Mouse (Mus musculus) mesoderm, embryonic 11.5 days (tissue): ENCODE measurements around the gene Acads.
"Not testable (repeated sequence)": the region's sequence is repeated elsewhere in the genome, so short reads cannot be mapped to it uniquely, and the experiment has no call there.

Experiments used
- DNase-seq: peaks from one replicate; pipeline ENCODE4 v3.0.0-alpha.2; 2012; ENCODE audit warnings: low read depth, low spot score

Acads gene

DNA sequence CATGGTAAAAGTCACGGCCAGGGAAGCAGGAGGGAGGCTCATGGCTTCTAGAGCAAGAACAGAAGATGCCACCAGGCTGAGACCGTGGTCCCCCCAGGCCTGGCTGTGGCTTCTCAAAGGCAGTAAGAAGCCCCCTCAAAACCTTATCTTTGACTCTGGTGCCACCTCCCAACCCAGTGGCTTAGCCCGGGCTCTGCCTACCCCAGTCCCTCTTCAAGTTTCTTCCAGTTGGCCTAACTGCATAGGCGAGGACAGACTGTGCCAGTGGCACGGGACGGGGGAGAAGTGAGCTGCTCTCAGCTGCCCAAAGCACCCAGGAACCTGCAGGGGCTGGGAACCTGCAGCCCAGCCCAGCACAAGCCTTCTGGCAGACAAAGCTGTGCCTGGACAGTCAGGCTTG is 5.5 kb upstream of the Acads start:
- no peak for DNase-seq

DNA sequence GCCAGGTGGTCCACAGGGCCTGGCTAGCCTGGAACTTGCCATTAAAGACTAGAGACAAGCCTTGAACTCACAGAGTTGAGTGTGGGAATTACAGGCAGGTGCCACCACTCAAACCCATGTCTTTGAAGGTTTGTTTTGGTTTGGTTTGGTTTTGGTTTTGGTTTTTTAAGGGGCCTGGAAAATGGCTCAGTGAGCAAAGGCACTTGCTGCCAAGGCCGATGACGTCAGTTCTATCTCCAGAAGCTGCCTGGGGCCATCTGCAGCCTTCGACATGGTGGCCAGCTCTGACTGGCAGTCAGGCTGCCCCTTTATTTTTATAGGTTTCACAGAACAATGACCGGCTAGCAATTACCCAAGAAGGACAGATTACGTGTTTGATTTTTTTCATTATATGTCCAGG is 1.8 kb upstream of the Acads start:
- DNase-seq, result no peak

DNA sequence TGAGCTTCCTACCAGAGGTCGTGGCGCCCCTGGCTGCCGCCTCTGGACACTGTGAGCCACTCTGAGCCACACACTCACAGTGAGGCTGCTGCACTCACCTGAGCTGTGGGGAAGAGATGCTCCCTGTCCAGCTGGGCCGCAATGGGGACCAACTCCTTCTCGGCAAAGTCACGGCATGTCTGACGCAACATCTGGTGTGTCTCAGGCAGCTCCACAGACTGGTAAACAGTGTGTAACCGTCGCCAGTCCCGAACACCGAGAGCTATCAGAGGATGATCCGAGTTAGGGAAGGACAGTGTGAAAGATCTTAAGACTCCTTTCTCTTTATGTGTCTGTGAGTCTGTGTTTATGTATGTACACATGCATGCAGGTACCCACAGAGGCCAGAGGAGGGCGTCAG is 1.7 kb downstream of the Acads start:
- DNase-seq, result no peak

DNA sequence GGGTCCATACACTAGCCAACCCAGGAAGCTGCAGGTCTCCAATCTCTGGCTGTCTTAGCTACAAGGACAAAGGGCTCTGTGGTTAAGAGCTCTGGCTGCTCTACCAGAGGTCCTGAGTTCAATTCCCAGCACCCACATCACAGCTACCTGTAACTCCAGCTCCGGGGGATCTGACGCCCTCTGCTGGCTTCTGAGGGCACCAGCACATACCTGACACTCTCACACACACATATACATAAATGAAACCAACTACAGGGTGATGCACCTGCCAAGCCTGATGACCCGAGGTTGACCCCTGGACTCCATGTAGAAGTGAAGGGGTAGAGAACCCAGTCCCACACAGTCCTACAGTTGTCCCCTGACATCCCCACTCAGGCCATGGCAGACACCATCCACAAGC is 2.7 kb downstream of the Acads start:
- DNase-seq, result no peak

GRCm38 (mm10) chr5:115114501-115114900 is 4.6 kb downstream of the Acads start:
- DNase-seq, result no peak

DNA sequence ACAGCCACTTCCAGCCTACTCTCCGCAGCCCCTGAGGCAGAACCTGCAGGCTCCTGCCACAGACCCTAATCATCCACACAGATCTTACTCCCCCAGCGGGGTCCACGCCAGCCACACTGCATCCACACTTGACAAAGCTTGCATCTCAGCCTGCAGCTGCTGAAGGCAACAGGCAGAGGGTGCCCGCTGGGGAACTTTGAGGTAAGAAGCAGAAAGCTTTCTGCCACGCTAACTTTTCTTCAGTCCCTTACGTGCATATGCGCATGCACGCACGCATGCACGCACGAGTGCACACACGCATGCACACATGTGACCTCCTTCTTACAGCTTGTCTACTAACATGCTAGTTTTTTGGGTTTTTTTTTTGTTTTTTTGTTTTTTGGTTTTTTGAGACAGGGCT is 5.9 kb downstream of the Acads start:
- DNase-seq, result no peak

DNA sequence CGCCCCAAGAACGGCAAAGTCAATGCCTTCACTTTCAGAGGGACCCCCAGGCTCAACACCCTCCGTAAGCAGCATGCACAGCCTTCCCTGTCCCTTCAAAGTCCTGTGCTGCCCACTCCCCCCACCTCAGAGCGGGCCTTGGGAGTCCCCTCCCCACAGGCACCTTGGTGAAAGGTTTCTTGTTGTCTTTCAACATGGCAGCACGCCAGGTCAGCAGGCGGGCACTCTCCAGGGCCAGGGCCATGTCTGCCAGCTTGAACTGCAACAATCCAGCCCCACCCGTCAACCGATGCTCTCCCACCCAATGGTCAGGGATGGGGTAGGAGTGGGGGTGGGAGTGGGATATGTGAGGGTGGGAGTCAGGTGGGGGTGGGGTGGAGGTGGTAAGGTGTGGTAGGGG is 8.0 kb downstream of the Acads start:
- no peak for DNase-seq

DNA sequence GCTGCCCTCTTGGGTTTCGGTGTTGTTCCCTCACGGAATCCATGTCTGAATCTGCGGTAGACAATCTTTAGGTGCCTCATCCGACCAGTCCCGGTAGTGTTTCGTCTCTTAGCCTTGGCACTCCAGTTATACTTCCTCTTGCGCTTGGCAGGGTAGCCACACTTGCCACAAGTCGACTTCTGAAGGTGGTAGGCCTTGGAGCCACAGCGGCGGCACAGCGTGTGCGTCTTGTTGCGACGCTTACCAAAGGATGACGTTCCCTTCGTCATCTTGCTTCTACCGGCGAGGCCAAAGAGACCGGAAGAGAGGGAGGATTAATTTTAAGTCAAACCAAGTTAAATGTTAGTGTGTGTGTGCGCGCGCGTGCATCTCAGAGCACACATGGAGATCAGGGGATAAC is 15.9 kb downstream of the Acads start:
- DNase-seq, result not testable (repeated sequence)

DNA sequence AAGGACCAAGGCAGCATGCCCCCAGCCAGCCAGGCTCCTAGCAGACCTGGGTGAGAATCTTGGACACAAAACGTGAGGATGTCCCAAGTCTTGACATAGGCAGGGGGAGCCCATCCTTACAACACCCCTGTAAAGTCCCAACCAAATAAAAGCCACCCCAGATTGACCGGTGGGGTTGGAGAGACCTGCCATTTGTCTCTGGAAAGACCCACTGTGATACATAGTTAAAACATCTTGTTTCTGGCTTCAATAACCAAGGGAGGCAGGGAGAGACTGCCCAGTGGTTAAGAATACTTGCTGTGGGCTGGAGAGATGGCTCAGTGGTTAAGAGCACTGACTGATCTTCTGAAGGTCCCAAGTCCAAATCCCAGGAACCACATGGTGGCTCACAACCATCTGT is 16.9 kb downstream of the Acads start:
- no peak for DNase-seq

DNA sequence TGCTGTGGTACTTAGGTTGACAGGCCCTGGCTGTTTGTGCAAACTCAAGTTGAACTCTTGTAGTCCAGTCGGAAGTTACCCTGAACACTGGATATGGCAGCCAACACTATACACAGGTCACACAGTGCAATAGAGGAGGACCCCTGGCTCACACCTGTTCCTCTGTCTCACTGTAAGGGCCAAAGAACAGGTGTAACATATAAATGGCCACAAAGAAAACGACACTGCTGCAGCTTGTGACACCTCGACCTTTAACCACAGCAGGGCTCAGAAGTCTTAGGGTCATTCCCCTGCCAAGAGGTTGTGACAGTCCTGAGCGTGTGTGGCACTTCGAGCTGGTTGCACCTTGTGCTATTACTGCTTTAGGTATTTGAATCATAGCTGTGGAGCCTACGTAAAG is 18.7 kb downstream of the Acads start:
- no peak for DNase-seq

- no peak for DNase-seq
These were observed 19.2 kb downstream of the Acads start for GRCm38 (mm10) chr5:115099991-115100390.

DNA sequence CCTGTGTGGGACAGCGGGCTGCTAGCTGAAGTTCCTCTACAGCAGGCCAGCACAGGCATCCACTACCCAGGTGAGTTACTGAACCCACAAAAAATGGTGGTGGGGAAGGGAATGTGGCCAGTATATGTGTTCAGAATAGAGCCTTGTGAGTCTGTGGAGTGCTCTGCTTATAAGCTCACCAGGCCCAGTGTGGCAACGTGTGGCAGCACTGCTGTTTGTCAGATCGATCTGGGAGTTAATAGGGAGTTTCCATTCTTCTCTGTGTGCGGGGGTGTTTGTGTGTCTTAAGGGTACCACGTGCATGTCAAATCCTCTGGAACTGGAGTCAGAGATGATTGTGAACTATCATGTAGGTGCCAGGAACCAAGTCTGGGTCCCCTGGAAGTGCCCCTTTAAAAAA is 19.6 kb downstream of the Acads start:
- DNase-seq, result no peak

DNA sequence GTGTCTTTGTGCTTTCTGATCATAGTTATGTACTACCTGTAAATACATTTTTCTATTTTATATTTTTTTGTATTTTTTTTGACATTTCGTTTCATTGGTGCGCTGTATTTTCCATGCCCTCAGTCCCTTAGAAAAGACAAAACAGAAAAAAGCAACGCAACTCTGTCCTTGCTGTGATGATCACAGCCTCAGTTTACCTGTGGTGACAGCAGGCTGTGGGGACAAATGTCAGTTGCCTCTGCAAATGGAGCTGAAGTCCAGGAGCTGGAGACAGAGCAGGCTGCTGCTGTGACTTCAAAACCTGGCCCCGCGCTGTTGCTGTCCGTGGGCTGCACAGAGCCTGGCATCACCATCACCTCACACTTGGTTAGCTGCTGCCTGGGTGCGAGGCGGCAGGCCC is 21.0 kb downstream of the Acads start, which contains the start of gene Gm10401:
Gm10401 (minus strand) TSS at position 101 of the 400 bp plus-strand sequence.
- DNase-seq, result no peak

- no peak for DNase-seq
These were observed 27.4 kb downstream of the Acads start for GRCm38 (mm10) chr5:115091776-115092175.

DNA sequence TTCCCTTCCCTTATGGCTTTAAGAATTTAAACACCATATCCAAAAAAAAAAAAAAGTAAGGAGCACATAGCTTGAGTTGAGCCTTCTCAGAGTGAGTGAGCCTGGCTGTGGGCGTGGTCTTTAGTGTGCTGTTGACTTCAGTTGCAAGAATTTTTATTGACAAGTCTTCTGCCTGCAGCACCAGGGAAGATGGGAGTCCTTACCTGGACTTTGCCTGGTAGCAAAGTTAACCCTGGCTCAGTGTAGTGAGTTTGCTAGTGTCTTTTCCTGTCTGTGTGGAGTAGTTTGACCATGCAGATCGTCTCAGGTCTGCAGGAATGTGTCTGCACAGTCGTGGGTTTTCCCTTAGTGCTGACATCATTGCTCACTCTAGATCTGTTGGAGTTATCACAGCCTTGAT is 28.1 kb downstream of the Acads start:
- DNase-seq, result no peak

GRCm38 (mm10) chr5:115089592-115090268 is 29.4 kb downstream of the Acads start:
- no peak for DNase-seq

DNA sequence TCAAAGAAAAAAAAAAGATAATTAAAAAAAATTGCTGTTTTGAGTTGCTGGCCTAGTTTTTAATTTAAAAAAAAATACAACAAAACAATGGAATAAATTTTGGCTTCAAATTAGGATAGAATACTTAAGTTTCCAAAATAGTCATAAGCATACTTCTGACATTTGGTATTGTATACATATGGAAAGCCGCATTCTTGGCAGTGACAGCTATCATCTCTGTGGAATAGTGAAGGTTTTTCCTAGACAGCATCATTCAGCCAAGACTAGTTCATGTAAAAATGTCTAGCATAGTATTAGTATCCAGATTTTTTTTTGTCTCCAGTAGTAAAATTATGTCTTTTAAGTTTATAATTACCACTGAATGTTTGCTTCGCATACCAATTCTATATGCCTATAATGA is 33.5 kb downstream of the Acads start:
- no peak for DNase-seq

DNA sequence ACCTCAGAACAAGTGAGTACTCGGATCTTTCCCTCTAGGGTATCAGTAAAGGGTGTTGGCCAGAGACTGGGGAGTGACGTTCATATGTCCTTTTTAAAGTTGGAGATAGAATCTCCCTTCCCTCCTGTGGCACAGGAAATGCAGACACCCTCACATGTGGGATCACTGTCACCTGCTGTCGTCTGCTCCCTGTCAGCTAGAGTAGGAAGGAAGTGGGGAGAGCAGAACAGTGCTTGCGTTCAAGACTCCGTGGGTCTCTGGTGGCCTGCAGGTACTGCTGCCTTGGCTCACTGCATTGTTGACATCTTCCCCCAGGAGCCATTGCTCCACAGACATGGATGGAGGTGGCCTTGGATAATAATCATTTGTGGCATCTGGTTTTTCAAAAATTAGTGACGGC is 35.7 kb downstream of the Acads start:
- DNase-seq, result no peak

- DNase-seq, result no peak
These were observed 37.5 kb downstream of the Acads start for GRCm38 (mm10) chr5:115081636-115082035.

DNA sequence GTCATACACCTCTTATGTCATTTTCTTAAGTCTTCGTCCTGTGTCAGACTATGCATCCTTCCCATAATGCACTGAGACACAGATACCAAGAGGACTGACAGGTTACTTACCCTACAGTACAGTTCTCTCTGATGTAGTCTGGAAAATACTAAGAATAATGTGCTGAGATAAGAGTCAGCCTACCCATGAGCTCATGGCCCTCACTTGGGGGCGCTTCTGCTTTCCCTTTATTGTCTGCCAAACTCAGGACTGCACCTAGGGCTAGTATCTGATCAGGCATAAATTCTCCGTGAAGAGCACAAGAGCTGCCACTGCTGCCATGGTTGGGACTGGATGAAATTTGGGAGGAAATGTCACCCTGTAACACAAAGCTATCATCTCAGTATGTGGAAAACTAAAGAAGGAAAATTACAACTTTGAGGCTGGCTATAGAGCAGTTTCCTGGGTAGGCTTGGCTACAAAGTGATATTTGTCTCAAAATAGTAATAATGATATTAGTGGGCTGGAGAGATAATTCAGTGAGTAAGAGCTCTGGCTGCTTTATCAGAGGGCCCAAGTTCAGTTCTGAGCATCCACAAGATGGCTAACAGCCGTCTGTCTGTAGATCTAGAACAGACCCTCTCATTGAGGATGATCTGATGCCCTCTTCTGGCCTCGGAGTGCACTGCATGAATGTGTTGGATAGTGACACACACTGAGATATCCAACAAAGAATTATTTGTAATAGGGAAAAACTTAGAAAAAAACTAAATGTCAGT is 42.8 kb downstream of the Acads start:
- peak; percentile 59 for DNase-seq

GRCm38 (mm10) chr5:115074749-115075148 is 44.4 kb downstream of the Acads start:
- DNase-seq, result no peak

DNA sequence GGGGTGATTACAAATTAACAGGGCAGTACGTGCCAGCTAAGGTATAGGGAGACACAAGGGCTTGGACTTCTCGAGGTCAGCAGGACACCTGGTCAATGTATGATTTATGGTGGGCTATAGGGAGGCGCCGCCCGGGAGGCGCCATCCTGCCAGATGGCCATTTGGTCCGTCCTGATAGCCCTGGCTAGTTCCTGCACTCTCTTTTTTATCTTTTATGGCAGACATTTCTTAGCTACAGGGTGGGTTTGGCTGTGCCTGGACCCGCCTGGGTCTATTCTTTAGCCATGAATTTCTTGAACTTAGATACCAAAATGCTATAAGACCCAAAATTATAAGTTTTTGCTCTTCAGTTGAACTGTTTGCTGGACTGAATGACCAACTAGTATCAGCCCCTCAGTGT is 45.8 kb downstream of the Acads start:
- not testable (repeated sequence) for DNase-seq

DNA sequence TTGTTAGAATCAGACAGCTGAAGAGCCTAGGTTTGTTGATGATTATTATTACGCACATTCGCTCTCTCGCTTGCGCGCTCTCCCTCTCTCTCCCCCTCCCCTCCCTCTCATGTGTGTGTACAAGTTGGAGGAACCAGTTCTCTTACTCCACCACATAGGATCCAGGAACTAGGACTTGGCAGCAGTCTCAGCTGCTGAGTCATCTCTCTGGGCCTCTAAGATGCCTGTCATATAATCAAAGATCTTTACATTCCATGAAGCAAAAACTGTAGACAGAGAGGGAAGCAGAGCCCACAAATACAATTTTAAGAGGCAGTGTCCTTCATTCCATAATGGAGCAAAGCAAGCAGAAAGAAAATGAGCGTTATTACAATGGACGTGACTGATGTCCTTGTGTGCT is 47.0 kb downstream of the Acads start:
- DNase-seq, result no peak
